Mouse (Mus musculus) neural tube, embryonic 14.5 days (tissue): ENCODE measurements around the gene Timmdc1. TPM values are rescaled to one million over a fixed set of nuclear protein-coding genes. Genes with fewer than 3 reads are reported as not detected.
A peak's percentile ranks its signal among the peaks of the same experiment; 100 is the strongest.
"Not testable (repeated sequence)": the region's sequence is repeated elsewhere in the genome, so short reads cannot be mapped to it uniquely, and the experiment has no call there.

Source experiments
- ATAC-seq: fragments of 200-750 bp; cut with Nextera tagmentation; 2 replicates; pipeline ENCODE4 v1.8.0; 2017; ENCODE audit warnings: low read depth, mild to moderate bottlenecking, moderate TSS enrichment, moderate library complexity
- H3K27ac ChIP-seq: fragments of 300-500 bp; sonication (generic); 2 replicates; pipeline ENCODE4 v1.5.1; 2014; ENCODE audit warnings: low read depth, mild to moderate bottlenecking, control low read depth, low read length, moderate library complexity, mixed read lengths
- H3K27me3 ChIP-seq: fragments of 300-500 bp; sonication (generic); 2 replicates; pipeline ENCODE4 v1.6.1; 2014; ENCODE audit warnings: low read length; ENCODE audit not compliant: control insufficient read depth, insufficient read depth
- H3K36me3 ChIP-seq: fragments of 300-500 bp; sonication (generic); 2 replicates; pipeline ENCODE4 v1.6.1; 2014; ENCODE audit warnings: low read length, mixed read lengths; ENCODE audit not compliant: control insufficient read depth, insufficient read depth
- H3K4me1 ChIP-seq: fragments of 300-500 bp; sonication (generic); 2 replicates; pipeline ENCODE4 v1.6.1; 2014; ENCODE audit warnings: low read length; ENCODE audit not compliant: control insufficient read depth, insufficient read depth
- H3K4me2 ChIP-seq: fragments of 300-500 bp; sonication (generic); 2 replicates; pipeline ENCODE4 v1.6.1; 2014; ENCODE audit warnings: mild to moderate bottlenecking, low read depth, low read length, control low read depth
- H3K4me3 ChIP-seq: fragments of 300-500 bp; sonication (generic); 2 replicates; pipeline ENCODE4 v1.5.1; 2014; ENCODE audit warnings: low read depth, low read length, control low read depth, mixed read lengths
- H3K9ac ChIP-seq: fragments of 300-500 bp; sonication (generic); replicated peaks from 2 replicates; pipeline ENCODE4 v1.6.1; 2014; ENCODE audit warnings: low read depth, mild to moderate bottlenecking, control low read depth, low read length, mixed read lengths
- H3K9me3 ChIP-seq: fragments of 300-500 bp; sonication (generic); 2 replicates; pipeline ENCODE4 v1.6.1; 2016; ENCODE audit warnings: low read length; ENCODE audit not compliant: control insufficient read depth
- WGBS: fragments of 180-500 bp; shearing (Covaris S2); extraction: QIAGEN DNeasy Blood & Tissue Kit; methylation state at CpG from one replicate; pipeline ENCODE4 v1.1.7; 2014; 5-methylcytosine and 5-hydroxymethylcytosine counted together
- polyA plus RNA-seq: library from polyadenylated mRNA; unstranded; fragments of >200 nt; fragmentation: Nextera tagmentation; extraction: Ambion mirVana; gene quantifications from 2 replicates; pipeline ENCODE4 v1.2.1, GENCODE M21; 2014

Timmdc1 gene
- polyA plus RNA-seq, 1 experiment from 2014 or later = 33.2 TPM

- 77% methylated on average over 4 of the region's 4 CpGs for WGBS
Measured at GRCm38 (mm10) chr16:38481327-38481726, 41.1 kb downstream of the Timmdc1 start.

GRCm38 (mm10) chr16:38478296-38478695 lies 44.2 kb downstream of the Timmdc1 start:
- H3K4me2 ChIP-seq = no peak overlapping the region
- no peak overlapping the region for H3K9ac ChIP-seq
- H3K27me3 ChIP-seq = no peaks in the 10 kb centered on the region
- H3K4me1 ChIP-seq = no peaks in the 10 kb centered on the region
- WGBS = 89% methylated on average over 3 of the region's 3 CpGs
- H3K4me3 ChIP-seq = no peak overlapping the region
- no peak for ATAC-seq
- H3K9me3 ChIP-seq = no peaks in the 10 kb centered on the region
- H3K36me3 ChIP-seq = no peaks in the 10 kb centered on the region
- no peak overlapping the region for H3K27ac ChIP-seq

More at GRCm38 (mm10) chr16:38481327-38481726, 41.1 kb downstream of the Timmdc1 start:
- Histone ChIP-seq H3K4me1 (no peaks in the 10 kb centered on the region), H3K36me3 (no peaks in the 10 kb centered on the region), H3K27me3 (no peaks in the 10 kb centered on the region), H3K9ac (no peak overlapping the region), H3K27ac (no peak overlapping the region), H3K9me3 (no peaks in the 10 kb centered on the region), H3K4me3 (no peak overlapping the region), H3K4me2 (no peak overlapping the region)
- ATAC-seq = no peak

- not testable (repeated sequence) for H3K27me3 ChIP-seq, H3K4me1 ChIP-seq, H3K36me3 ChIP-seq, H3K9me3 ChIP-seq, H3K27ac ChIP-seq
- Histone ChIP-seq H3K4me2 (peak overlapping the region; percentile 49), H3K4me3 (peak overlapping the region; percentile 21), H3K9ac (0 out of 2 replicates have a peak overlapping the region, but pooled peaks have one; percentile 32)
- WGBS = 21% methylated on average over 14 of the region's 14 CpGs
- peak; percentile 60 for ATAC-seq
Measured at GRCm38 (mm10) chr16:38477241-38477608, 45.2 kb downstream of the Timmdc1 start.

- Histone ChIP-seq H3K36me3 (no peaks in the 10 kb centered on the region), H3K4me1 (no peaks in the 10 kb centered on the region), H3K27ac (no peak overlapping the region), H3K4me2 (peak overlapping the region; percentile 49), H3K9ac (peak overlapping the region; percentile 32), H3K4me3 (peak overlapping the region; percentile 21), H3K9me3 (no peaks in the 10 kb centered on the region), H3K27me3 (no peaks in the 10 kb centered on the region)
- peak; percentile 61 for ATAC-seq
- 11% methylated on average over 34 of the region's 34 CpGs for WGBS
Measured at GRCm38 (mm10) chr16:38476312-38477240, 45.9 kb downstream of the Timmdc1 start.

- Histone ChIP-seq H3K27ac (no peak overlapping the region), H3K9me3 (no peaks in the 10 kb centered on the region), H3K4me3 (no peak overlapping the region), H3K9ac (no peak overlapping the region), H3K4me1 (no peaks in the 10 kb centered on the region), H3K4me2 (peak overlapping the region; percentile 49; the same call in 1 of the 2 replicates), H3K36me3 (no peaks in the 10 kb centered on the region), H3K27me3 (no peaks in the 10 kb centered on the region)
- no peak for ATAC-seq
- WGBS = 61% methylated on average over 4 of the region's 4 CpGs
Measured at GRCm38 (mm10) chr16:38475681-38476311, 46.7 kb downstream of the Timmdc1 start.

- Histone ChIP-seq H3K27ac (no peak overlapping the region), H3K4me1 (no peaks in the 10 kb centered on the region), H3K9ac (no peak overlapping the region), H3K27me3 (no peaks in the 10 kb centered on the region), H3K36me3 (no peaks in the 10 kb centered on the region), H3K9me3 (no peaks in the 10 kb centered on the region), H3K4me2 (no peak overlapping the region), H3K4me3 (no peak overlapping the region)
- ATAC-seq = no peak
- WGBS = 92% methylated on average over 9 of the region's 9 CpGs
Measured at GRCm38 (mm10) chr16:38474677-38475286, 47.7 kb downstream of the Timmdc1 start.

GRCm38 (mm10) chr16:38473661-38474060 lies 48.8 kb downstream of the Timmdc1 start:
- ATAC-seq = no peak
- H3K36me3 ChIP-seq = no peaks in the 10 kb centered on the region
- no peaks in the 10 kb centered on the region for H3K9me3 ChIP-seq
- no peak overlapping the region for H3K27ac ChIP-seq
- H3K27me3 ChIP-seq = no peaks in the 10 kb centered on the region
- no peak overlapping the region for H3K4me2 ChIP-seq
- no peak overlapping the region for H3K4me3 ChIP-seq
- H3K9ac ChIP-seq = no peak overlapping the region
- H3K4me1 ChIP-seq = no peaks in the 10 kb centered on the region
- 91% methylated on average over 5 of the region's 5 CpGs for WGBS

GRCm38 (mm10) chr16:38472507-38472873 lies 50.0 kb downstream of the Timmdc1 start:
- no peak for ATAC-seq
- H3K4me3 ChIP-seq = no peak overlapping the region
- no peaks in the 10 kb centered on the region for H3K36me3 ChIP-seq
- H3K4me1 ChIP-seq = no peaks in the 10 kb centered on the region
- H3K4me2 ChIP-seq = no peak overlapping the region
- 94% methylated on average over 5 of the region's 5 CpGs for WGBS
- no peak overlapping the region for H3K9ac ChIP-seq
- H3K9me3 ChIP-seq = no peaks in the 10 kb centered on the region
- H3K27ac ChIP-seq = no peak overlapping the region
- no peaks in the 10 kb centered on the region for H3K27me3 ChIP-seq
